Mouse (Mus musculus) kidney, postnatal 36 days (tissue): ENCODE results near the gene P2rx4.

Experiments used
- DNase-seq, 2 experiments: peaks; one replicate each; pipeline ENCODE4 v3.0.0; 2021 to 2022; ENCODE audit warnings: mixed read lengths in 2 of 2

Gene P2rx4

GRCm38 (mm10) chr5:122707276-122708181 is at the start of gene P2rx4:
P2rx4 (plus strand) TSS chr5:122707544.
- peak; percentile 89 to 90 for DNase-seq

DNA sequence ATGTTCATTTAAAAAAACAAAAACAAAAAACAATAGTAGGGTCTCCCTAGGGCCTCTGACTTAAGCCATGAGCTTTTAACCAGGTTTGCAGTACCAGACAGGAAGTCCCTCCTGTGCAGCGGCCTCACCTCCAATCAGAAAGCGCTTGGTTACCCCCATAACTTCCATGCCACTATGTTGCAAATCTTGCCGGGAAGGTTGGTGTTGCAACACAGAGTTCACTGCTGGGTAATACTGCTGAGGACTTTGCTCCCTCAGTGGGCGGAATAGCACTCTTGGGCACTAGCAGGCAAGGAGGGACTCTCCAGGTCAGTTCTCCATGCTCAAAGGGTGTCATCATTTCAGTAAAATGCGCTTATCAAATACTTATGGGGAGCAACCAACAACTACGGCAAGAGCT is 44.8 kb upstream of the P2rx4 start:
- DNase-seq: peak; percentile 39 to 47

DNA sequence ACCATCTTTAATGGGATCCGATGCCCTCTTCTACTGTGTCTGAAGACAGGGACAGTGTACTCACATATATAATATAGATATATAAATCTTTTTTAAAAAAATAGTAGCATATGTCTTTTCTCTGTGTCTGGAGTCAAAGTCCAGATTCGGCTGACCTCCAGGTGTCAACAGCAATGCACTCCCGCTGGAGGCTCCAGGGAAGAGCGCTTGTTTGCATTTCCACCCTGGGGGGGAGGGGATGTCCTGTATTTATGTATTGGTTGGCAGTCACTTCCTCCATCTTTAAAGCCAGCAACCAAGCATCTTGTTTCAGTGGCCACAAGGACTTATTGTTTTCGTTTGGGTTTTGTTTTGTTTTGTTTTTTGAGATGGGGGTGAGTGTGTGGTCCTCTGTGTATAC is 42.3 kb upstream of the P2rx4 start:
- no peak for DNase-seq

DNA sequence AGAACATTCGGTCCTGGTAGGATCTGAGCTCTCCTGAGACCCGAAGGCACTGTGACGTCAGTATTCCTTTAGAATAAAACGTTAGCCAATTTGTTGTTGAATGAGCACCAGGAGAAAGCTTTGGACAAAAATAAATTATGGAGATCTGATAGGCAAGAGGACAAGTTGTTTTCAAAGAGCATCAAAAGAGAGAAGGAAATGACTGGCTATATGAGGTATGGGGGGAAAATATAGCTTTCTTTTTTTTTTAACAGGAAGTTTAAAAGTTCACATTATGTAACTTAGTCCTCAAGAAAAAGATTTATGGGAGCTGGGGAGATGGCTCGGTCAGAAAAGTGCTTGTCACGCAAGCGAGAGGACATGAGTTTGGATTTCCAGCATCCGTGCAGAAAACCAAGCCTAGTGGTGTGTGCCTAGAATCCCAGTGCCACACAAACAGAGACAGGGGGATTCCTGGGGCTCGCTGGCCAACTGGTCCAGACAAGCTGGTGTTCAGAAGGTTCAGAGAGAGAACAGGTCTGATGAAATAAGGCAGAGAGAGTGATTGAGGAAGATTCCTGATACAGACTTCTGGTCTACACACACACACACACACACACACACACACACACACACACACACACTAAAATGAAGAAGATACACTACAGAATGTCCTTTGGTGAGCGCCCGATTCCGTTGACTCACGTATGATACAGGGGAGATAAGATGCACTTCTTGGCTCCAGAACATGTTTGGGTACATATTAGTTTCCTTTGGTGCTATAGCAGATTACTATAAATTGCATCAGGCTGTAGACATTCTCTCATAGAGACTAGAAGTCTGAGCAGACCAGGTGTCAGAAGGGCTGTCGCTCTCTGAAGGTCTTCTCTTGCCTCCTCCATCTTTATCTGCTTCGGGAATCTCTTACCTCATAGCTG is 38.1 kb upstream of the P2rx4 start:
- peak in 1 of 2 experiments; percentile 49 for DNase-seq

DNA sequence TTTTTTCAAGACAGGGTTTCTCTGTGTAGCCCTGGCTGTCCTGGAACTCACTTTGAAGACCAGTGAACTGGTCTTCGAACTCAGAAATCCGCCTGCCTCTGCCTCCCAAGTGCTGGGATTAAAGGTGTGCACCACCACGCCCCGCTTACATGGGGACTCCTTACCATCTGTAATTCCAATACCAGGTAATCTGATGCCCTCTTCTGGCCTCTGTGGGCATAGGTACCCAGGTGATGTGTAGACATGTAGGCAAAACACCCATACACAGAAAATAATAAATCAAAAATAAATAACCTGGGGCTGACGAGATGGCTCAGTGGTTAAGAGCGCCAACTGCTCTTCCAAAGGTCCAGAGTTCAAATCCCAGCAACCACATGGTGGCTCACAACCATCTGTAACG is 35.7 kb upstream of the P2rx4 start:
- peak; percentile 30 to 66 for DNase-seq

DNA sequence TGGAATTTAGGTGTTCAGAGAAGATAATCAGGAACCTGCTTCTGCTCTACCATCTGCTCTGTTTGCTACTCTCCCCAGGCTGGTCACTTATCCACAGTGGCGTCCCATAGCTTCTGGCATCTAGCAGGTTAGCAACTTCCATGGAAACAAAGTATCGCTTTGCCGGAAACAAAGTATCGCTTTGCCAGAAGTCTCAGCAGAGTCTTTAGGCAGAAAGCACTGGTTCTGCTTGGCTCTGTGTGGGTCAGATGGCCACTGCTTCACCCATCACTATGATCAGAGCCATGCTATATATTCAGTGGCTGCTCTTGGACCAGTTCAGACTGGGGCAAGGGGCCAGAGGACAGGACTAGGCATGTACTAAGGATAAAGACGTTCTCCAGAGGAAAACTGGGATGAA is 35.0 kb upstream of the P2rx4 start:
- DNase-seq: no peak

DNA sequence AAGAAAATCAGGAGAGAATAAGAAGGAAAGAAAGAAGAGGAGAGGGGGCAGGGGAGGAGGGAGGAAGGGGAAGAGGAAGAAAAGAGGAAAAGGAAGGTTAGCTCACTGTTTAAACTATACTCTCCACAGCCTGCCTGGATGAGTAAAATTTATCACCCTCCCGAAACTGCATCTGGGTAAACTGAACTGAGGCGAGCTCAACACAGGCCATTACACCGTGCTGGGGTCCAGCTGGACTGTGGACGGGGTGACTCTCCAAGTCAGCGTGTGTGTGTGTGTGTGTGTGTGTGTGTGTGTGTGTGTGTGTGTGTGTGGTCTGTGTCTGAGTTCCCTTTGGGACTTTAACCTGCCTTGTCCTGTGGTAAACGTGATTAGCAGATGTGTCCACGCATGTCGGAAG is 31.3 kb upstream of the P2rx4 start:
- DNase-seq: no peak

- no peak for DNase-seq
These were observed 29.4 kb upstream of the P2rx4 start for GRCm38 (mm10) chr5:122677983-122678382.

DNA sequence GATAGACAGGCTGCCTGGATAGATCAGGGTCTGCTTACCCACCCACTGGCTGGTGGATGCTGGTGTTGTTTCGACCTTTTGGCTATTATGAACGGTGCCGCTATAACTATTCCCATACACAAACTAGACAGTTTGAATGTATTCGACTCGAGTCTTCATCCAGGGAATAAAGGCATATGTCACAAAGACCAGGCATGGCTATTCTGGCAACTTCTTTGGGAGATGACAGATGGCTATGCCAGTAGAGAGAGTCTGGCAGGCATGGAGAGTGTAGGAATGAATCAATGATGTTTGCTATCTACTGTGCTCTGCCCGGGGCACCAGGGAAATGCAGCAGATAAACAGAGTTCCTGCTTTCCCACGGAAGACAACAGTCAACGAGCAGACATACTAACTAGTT is 27.5 kb upstream of the P2rx4 start:
- DNase-seq: no peak

GRCm38 (mm10) chr5:122681276-122681675 is 26.1 kb upstream of the P2rx4 start:
- DNase-seq: no peak

GRCm38 (mm10) chr5:122683926-122684325 is 23.4 kb upstream of the P2rx4 start:
- DNase-seq: no peak

DNA sequence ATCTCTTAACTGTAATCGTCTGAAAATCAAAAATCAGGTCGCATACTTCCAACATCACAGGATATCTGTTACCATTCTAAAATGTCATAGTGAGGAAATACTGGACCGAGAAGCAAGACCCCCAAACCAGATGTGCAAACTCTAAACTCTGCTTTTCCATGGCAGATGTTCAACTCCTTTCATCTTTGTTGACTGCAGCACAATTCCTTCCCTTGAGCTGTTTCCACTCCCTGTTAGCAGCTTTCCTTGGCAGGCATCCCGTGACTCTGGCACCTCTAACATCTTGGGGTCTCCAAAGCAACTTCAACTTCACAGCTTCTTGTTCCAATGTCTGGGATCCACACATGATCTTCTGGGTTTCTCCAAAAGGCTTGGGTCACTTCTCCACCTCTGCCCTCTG is 20.0 kb upstream of the P2rx4 start:
- DNase-seq: no peak

DNA sequence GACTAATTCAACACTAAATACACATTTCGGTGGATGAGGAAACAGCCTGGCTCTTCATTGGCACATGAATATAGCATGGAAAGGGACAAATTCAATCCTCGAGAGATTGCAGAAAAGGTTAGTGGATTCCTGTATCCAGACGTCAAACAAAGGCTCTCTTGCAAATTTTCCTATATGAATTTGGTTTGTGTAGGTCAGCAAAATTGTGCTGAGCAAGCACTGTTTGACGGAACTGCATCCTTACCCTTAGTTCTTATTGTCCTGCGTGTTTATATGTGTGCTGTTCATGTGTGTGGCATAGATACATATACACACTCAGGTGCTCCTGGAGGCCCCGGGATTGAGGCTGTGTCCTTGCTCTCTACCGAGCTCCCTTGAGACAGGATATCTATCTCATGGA is 18.2 kb upstream of the P2rx4 start:
- DNase-seq: no peak

- no peak for DNase-seq
These were observed 16.9 kb upstream of the P2rx4 start for GRCm38 (mm10) chr5:122690486-122690885.

GRCm38 (mm10) chr5:122693431-122694207 is 13.7 kb upstream of the P2rx4 start:
- DNase-seq: no peak

DNA sequence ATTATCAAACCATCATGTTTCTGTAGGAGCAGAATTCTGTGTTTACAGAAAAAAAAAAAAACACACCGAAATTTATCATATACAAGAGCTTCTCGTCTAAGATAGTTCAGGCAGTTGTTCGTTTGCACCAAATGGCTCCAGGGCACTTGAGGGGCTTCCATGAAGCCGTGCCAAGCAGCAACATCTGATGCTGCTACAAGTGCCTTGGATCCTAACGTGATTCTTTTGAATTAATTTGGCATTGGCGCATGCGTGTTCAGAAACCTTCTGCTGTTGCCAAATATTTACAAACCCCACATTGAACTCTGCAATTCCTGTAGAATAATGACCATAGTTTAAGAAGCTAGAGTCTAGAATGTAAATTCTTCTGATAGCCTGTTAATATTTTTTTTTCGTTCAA is 11.8 kb upstream of the P2rx4 start:
- no peak for DNase-seq

- no peak for DNase-seq
These were observed 9.2 kb upstream of the P2rx4 start for GRCm38 (mm10) chr5:122698041-122698700.

GRCm38 (mm10) chr5:122698701-122699060 is 8.7 kb upstream of the P2rx4 start:
- DNase-seq: peak in 1 of 2 experiments; percentile 34

GRCm38 (mm10) chr5:122700109-122700836 is 7.1 kb upstream of the P2rx4 start:
- no peak for DNase-seq

DNA sequence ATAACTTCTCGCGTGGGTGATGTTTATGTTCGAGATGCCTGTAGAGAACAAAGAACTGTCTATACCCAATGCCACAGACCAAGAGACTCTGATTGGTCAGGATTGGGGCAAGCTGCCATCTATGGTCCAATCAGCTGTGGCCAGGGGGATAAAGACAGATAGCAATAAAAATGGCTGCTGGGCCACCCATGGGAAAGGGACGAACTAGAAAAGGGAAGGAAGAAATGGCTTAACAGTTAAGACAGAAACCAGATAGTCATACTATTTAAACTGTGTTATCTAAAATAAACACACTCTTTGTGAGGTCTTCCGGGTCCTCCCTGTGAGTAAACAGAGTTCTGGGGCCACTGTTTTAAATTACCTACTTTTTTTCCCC is 6.5 kb upstream of the P2rx4 start:
- DNase-seq: no peak

GRCm38 (mm10) chr5:122702156-122702555 is 5.2 kb upstream of the P2rx4 start:
- peak; percentile 42 to 45 for DNase-seq

GRCm38 (mm10) chr5:122703574-122703973 is 3.8 kb upstream of the P2rx4 start:
- DNase-seq: no peak
